Mouse (Mus musculus) neural tube, embryonic 14.5 days (tissue): ENCODE results near the gene Agap1. TPM values are rescaled to one million over a fixed set of nuclear protein-coding genes. Genes with fewer than 3 reads are reported as not detected.

Experiments used
- ATAC-seq: fragments of 200-750 bp; cut with Nextera tagmentation; 2 replicates; pipeline ENCODE4 v1.8.0; 2017; ENCODE audit warnings: low read depth, mild to moderate bottlenecking, moderate TSS enrichment, moderate library complexity
- H3K27ac ChIP-seq: fragments of 300-500 bp; sonication (generic); 2 replicates; pipeline ENCODE4 v1.5.1; 2014; ENCODE audit warnings: low read depth, mild to moderate bottlenecking, control low read depth, low read length, moderate library complexity, mixed read lengths
- H3K27me3 ChIP-seq: fragments of 300-500 bp; sonication (generic); 2 replicates; pipeline ENCODE4 v1.6.1; 2014; ENCODE audit warnings: low read length; ENCODE audit not compliant: control insufficient read depth, insufficient read depth
- H3K36me3 ChIP-seq: fragments of 300-500 bp; sonication (generic); 2 replicates; pipeline ENCODE4 v1.6.1; 2014; ENCODE audit warnings: low read length, mixed read lengths; ENCODE audit not compliant: control insufficient read depth, insufficient read depth
- H3K4me1 ChIP-seq: fragments of 300-500 bp; sonication (generic); 2 replicates; pipeline ENCODE4 v1.6.1; 2014; ENCODE audit warnings: low read length; ENCODE audit not compliant: control insufficient read depth, insufficient read depth
- H3K4me2 ChIP-seq: fragments of 300-500 bp; sonication (generic); 2 replicates; pipeline ENCODE4 v1.6.1; 2014; ENCODE audit warnings: mild to moderate bottlenecking, low read depth, low read length, control low read depth
- H3K4me3 ChIP-seq: fragments of 300-500 bp; sonication (generic); 2 replicates; pipeline ENCODE4 v1.5.1; 2014; ENCODE audit warnings: low read depth, low read length, control low read depth, mixed read lengths
- H3K9ac ChIP-seq: fragments of 300-500 bp; sonication (generic); replicated peaks from 2 replicates; pipeline ENCODE4 v1.6.1; 2014; ENCODE audit warnings: low read depth, mild to moderate bottlenecking, control low read depth, low read length, mixed read lengths
- H3K9me3 ChIP-seq: fragments of 300-500 bp; sonication (generic); 2 replicates; pipeline ENCODE4 v1.6.1; 2016; ENCODE audit warnings: low read length; ENCODE audit not compliant: control insufficient read depth
- WGBS: fragments of 180-500 bp; shearing (Covaris S2); extraction: QIAGEN DNeasy Blood & Tissue Kit; methylation state at CpG from one replicate; pipeline ENCODE4 v1.1.7; 2014; 5-methylcytosine and 5-hydroxymethylcytosine counted together
- polyA plus RNA-seq: library from polyadenylated mRNA; unstranded; fragments of >200 nt; fragmentation: Nextera tagmentation; extraction: Ambion mirVana; gene quantifications from 2 replicates; pipeline ENCODE4 v1.2.1, GENCODE M21; 2014

Agap1 gene
- polyA plus RNA-seq, 1 experiment from 2014 or later: 76.4 TPM

DNA sequence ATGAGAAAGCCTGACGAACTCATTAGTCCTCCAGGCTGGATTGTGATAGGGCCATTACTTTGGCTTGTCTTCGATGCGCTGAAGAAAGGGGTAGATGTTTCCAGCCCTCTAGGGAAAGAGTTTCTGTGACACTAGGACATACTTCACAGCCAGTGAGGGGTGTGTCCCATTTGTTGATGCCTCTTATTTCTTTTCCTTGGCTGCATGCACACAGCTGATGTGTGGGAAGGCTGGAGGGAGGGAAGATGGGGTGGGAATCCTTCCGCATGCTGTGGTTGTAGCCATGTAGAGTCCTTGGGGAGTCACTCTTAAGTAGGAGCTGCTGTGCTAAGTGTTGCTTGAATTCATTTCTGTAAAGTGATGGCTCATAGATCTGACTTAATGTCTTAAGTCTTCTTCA is 118.9 kb downstream of the Agap1 start:
- H3K27ac ChIP-seq: no peak overlapping the region
- 78% methylated on average over 4 of the region's 4 CpGs for WGBS
- no peaks in the 10 kb centered on the region for H3K27me3 ChIP-seq
- H3K9ac ChIP-seq: no peak overlapping the region
- H3K36me3 ChIP-seq: no peaks in the 10 kb centered on the region
- H3K4me2 ChIP-seq: no peak overlapping the region
- H3K4me3 ChIP-seq: no peak overlapping the region
- H3K4me1 ChIP-seq: peaks cover 32% of the 10 kb centered on the region
- no peaks in the 10 kb centered on the region for H3K9me3 ChIP-seq
- ATAC-seq: no peak

DNA sequence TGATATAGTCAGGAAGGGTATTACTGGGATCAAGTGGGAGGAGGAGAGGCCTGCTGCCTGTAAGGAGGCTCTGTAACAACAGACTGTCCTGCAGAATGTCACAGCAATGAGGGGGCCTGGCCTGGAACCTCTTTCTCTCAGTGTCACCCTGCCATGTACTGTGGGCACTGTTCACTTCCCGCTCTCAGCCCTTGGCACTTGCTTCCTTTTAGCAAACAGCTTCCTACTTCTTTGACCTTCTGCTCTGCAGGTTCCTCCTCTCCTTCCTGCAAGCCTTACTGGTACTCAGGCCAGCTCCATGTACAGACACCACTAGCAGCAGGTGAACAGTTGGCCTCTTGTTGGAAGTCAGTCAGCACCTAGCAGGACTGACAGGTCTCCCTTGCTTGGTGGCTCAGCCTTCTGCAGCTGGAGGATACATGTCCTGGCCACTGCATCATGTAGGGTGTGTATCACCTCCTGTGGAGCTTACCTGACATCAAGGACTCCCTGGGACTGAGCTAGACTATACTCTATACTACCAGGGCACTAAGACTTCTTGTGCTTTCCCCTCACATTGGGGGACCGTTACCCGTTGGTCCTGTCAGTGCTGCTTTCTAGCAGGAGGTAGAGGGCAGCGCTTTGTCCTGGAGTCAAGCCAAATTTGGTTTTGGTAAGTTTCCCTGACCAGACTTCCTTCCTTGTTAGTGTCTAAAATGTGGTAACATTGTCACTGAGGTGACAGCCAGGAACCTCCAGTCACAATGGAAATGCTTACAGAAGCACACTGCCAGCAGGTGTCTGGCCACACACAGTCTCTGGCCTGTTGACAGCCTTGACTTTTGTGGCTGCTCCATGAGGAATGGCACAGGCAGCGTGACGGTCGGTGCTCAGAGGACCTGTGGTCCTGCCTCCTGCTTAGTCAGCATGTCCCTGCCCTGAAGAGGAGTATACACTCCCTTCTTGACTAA is 120.6 kb downstream of the Agap1 start:
- no peak overlapping the region for H3K9ac ChIP-seq
- WGBS: 36% methylated on average over 7 of the region's 7 CpGs

DNA sequence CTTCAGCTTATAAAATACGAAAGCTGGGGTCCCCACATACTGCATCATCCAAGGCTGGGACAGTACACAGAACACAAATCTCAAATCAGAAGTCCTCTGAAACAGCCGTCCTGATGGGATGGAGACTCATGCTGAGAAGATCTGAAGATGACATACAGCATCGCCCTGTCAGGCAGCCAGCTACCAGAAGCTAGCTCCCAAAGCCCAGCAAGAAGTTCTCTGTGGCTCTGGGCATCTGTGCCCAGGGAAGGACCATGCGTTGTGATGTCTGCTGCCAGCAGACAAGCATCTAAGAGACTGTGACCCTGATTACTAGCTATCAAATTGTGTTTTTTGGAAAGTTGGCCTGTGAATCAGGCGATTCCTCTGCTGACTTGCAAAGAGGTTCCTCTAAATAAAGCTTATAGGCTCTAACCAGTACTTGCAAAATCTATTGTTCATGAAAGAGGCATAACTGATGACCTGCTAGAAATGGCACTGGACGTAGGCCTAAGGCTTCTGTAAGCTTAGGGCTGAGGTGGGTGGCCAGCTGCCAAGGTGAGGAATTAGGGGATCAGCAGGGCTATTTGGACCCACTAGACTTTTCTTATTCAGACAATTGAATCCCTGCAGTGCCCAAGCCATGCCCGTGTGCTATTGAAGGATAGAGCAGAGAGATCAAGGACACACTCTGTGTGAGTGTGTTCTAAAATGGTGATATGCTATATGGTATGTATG is 121.7 kb downstream of the Agap1 start:
- Histone ChIP-seq H3K4me3 (no peak overlapping the region), H3K9ac (peak overlapping the region; percentile 51; the same call in 1 of the 2 replicates), H3K4me2 (peak overlapping the region; percentile 51), H3K9me3 (no peaks in the 10 kb centered on the region), H3K27ac (peak overlapping the region; percentile 98), H3K4me1 (peaks cover 38% of the 10 kb centered on the region), H3K36me3 (no peaks in the 10 kb centered on the region), H3K27me3 (no peaks in the 10 kb centered on the region)
- no peak for ATAC-seq
- WGBS: 50% methylated on average over 7 of the region's 7 CpGs

More for the DNA sequence above, 120.6 kb downstream of the Agap1 start:
- H3K27ac ChIP-seq: peak overlapping the region; percentile 98; the same call in 1 of the 2 replicates
- no peaks in the 10 kb centered on the region for H3K27me3 ChIP-seq
- no peaks in the 10 kb centered on the region for H3K9me3 ChIP-seq
- no peak overlapping the region for H3K4me3 ChIP-seq
- no peaks in the 10 kb centered on the region for H3K36me3 ChIP-seq
- ATAC-seq: no peak
- no peak overlapping the region for H3K4me2 ChIP-seq
- peaks cover 37% of the 10 kb centered on the region for H3K4me1 ChIP-seq

DNA sequence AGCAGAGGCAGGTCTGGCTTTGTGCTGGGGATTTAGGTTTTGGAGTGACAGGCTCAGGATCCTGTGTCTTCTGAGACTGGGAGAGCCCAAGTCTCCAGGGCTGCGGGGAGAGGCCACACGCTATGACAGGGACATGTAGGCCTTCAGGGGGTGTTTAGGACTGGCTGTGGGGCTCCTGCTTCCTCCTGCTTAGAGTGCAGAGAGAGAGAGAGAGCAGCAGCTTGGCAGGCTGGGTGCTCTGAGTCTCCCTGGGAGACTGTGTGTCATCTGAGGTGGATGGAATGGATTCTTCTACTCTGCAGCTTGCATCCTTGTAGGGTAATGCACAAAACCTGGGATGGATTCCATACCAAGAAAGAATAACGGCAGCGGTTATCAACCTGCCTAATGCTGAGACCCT is 122.4 kb downstream of the Agap1 start:
- no peaks in the 10 kb centered on the region for H3K27me3 ChIP-seq
- H3K9ac ChIP-seq: peak overlapping the region; percentile 51
- no peaks in the 10 kb centered on the region for H3K36me3 ChIP-seq
- ATAC-seq: peak; percentile 61
- 11% methylated on average over 4 of the region's 4 CpGs for WGBS
- no peak overlapping the region; the same call in 1 of the 2 replicates for H3K4me3 ChIP-seq
- no peaks in the 10 kb centered on the region for H3K9me3 ChIP-seq
- H3K4me1 ChIP-seq: peaks cover 44% of the 10 kb centered on the region
- peak overlapping the region; percentile 98 for H3K27ac ChIP-seq
- H3K4me2 ChIP-seq: peak overlapping the region; percentile 51

DNA sequence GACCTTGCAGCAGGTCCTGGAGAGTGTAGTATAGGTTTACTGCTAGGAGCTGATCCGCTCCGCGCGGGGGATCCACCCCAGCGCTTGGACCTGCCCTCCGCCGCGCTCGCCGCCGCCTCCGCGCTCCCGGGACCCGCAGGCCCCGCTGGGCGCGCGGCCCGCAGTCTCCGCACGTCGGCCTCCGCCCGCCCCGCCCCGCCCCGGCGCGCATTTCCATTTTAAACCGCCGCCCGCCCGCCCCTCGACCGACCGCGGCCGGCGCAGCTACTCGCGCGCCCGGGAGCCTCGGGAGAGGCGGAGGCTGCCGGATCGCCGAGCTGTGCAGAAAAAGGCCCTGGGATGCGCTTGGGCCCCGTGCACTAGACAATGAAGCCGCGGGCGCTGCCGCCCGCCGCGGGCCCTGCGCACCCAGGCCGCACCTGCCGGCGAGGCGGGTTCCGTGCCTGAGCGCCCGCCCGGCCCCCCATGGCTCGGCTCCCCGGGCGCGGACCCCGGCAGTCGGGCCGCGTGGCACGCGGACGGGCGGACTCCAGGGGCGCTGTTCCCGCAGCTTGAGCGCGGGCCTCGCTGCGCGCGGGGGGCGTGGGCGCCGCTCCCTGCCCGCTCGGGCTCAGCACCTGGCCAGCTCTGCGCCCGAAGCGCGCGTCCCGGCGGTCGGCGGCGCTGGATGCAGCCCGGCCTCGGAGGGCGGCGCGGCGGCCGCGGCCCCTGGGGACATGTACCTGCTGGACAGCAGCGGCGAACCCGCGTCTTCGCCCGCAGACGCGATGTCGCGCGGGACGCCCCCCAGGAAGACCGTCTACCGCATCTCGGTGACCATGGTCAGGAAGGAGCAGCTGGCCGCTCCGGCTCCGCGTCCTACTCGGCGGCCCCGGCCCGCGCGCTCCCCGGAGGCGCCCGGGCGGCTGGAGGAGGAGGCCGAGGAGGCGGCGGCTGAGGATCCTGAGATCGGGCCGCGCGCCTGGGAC is 125.7 kb downstream of the Agap1 start:
- Histone ChIP-seq H3K4me3 (peak overlapping the region; percentile 85), H3K9ac (peak overlapping the region; percentile 91), H3K4me2 (peak overlapping the region; percentile 96), H3K27me3 (no peaks in the 10 kb centered on the region), H3K9me3 (no peaks in the 10 kb centered on the region), H3K27ac (peak overlapping the region; percentile 98), H3K36me3 (no peaks in the 10 kb centered on the region), H3K4me1 (peaks cover 69% of the 10 kb centered on the region)
- peak; percentile 76 for ATAC-seq
- WGBS: under 1% methylated on average over 81 of the region's 146 CpGs

DNA sequence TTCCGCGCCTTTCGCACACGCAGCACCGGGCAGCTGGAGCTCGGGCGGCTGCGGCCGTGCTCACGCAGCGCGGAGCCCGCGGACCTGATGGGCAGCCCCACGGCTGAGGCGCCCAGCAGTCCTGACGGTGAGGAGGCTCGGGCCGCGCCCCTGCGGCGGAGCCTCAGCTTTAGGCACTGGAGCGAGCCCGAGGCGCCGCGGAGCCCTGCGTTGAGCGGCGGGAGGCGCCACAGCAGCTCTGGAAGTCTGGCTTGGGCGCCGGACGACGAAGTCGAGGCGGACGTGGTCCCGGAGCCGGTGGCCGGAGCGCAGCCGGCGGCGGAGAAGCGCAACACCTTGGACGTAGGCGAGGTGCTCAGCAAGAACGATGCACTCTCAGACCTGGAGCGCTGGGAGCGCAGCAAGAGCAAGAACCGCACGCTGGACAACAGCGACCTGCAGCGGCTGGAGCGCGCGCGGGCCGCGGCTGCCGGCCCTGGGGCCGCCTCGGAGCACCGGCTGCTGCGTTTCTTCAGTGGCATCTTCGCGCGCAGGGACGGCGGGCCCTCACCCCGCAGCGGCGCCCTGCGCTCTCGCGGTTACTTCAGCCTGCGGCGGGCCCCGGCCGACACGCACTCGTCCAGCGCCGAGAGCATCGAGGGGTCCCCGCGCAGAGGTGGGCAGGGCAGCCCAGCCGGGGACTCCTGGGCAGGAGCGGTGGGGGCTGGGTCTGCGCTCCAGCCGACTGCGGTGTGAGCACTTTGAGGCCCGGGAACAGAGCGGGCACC is 126.6 kb downstream of the Agap1 start:
- Histone ChIP-seq H3K36me3 (no peaks in the 10 kb centered on the region), H3K27ac (peak overlapping the region; percentile 98), H3K9ac (peak overlapping the region; percentile 91), H3K4me3 (peak overlapping the region; percentile 85), H3K4me2 (peak overlapping the region; percentile 96), H3K9me3 (no peaks in the 10 kb centered on the region), H3K27me3 (no peaks in the 10 kb centered on the region), H3K4me1 (peaks cover 65% of the 10 kb centered on the region)
- ATAC-seq: peak; percentile 45
- under 1% methylated on average over 78 of the region's 95 CpGs for WGBS

DNA sequence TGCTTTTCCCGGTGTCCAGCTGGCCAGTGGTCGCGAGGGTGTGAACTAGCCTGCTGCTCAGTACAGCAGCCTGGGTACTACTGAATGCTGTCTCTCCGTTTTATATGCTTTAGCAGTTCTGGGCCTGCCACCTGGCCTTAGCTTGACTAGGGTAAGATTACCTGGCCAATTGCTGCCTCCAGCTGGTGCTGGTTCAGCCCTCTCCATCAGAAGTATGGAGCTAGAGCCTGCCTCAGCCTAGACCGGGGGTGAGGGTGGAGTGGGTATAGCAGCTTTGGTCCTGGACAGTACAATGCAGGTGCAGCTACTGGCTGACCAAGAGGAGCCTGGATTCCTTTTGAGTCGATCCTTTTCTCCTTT is 127.1 kb downstream of the Agap1 start:
- no peaks in the 10 kb centered on the region for H3K9me3 ChIP-seq
- H3K27ac ChIP-seq: peak overlapping the region; percentile 98
- ATAC-seq: no peak; the same call in 1 of the 2 replicates
- no peaks in the 10 kb centered on the region for H3K36me3 ChIP-seq
- peak overlapping the region; percentile 96 for H3K4me2 ChIP-seq
- peak overlapping the region; percentile 85 for H3K4me3 ChIP-seq
- WGBS: 13% methylated on average over 6 of the region's 6 CpGs
- peak overlapping the region; percentile 91 for H3K9ac ChIP-seq
- peaks cover 65% of the 10 kb centered on the region for H3K4me1 ChIP-seq
- H3K27me3 ChIP-seq: no peaks in the 10 kb centered on the region

DNA sequence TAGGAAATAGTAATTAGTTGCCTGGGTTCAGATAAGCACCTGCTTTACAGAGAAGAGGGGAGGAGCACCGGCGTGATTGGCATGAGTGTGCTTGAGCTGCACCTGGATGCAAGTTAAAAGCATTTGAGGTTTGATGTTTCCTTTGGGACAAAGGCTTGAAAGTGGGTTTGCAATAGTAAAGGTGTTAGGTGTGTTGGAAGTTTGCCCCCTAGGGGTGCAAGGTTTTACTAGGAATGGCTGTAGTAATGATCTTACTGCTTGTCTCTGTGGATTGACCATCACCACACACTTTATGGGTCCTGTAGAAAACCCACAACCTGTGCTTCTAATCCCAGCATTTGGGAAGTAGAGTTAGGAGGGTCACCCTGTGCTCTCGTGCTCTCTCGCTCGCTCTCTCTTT is 128.8 kb downstream of the Agap1 start:
- no peak overlapping the region for H3K9ac ChIP-seq
- H3K4me3 ChIP-seq: peak overlapping the region; percentile 85
- WGBS: 81% methylated on average over 5 of the region's 5 CpGs
- H3K4me1 ChIP-seq: peaks cover 67% of the 10 kb centered on the region
- H3K27ac ChIP-seq: no peak overlapping the region
- peak overlapping the region; percentile 96 for H3K4me2 ChIP-seq
- no peaks in the 10 kb centered on the region for H3K27me3 ChIP-seq
- ATAC-seq: no peak
- no peaks in the 10 kb centered on the region for H3K36me3 ChIP-seq
- H3K9me3 ChIP-seq: no peaks in the 10 kb centered on the region
